In genomic region chr1:191073001-191073400, GRCm38 (mm10) we compare ENCODE assay signal across 1 mouse cellular context.
TF ChIP-seq lines count a peak whose summit lies in the region.

No protein-coding gene starts in this region.

TF ChIP-seq in CH12.LX, 34 proteins besides CTCF, POLR2A, EP300 and RAD21:
- TF ChIP-seq IRF4 (IDR thresholded peaks at IDR 0.05; ENCODE audit: low read depth, low read length): peak; percentile 77; the same call in 1 of the 2 replicates
- TF ChIP-seq MEF2A (IDR thresholded peaks at IDR 0.05; ENCODE audit: borderline replicate concordance, low read depth, low read length): peak; percentile 33; the same call in 1 of the 2 replicates
- TF ChIP-seq MAZ (IDR thresholded peaks at IDR 0.05; ENCODE audit: low read depth, low read length): no peak
- TF ChIP-seq MAFK (IDR thresholded peaks at IDR 0.05; ENCODE audit: insufficient replicate concordance, low read length): peak; percentile 93
- TF ChIP-seq JUND (conservative IDR thresholded peaks at IDR 0.05; ENCODE audit: low read depth, low read length): no peak
- TF ChIP-seq ZNF384 (IDR thresholded peaks at IDR 0.05; ENCODE audit: low read depth, low read length): no peak
- TF ChIP-seq CHD2 (IDR thresholded peaks at IDR 0.05; ENCODE audit: low read length): no peak
- no peak for TF ChIP-seq JUN (IDR thresholded peaks at IDR 0.05; ENCODE audit: insufficient read depth, low read depth, low read length)
- TF ChIP-seq MAX (IDR thresholded peaks at IDR 0.05; ENCODE audit: low read length): no peak
- no peak for TF ChIP-seq NELFE (IDR thresholded peaks at IDR 0.05; ENCODE audit: low read depth, low read length)
- no peak for TF ChIP-seq CHD1 (IDR thresholded peaks at IDR 0.05; ENCODE audit: low read depth, low read length)
- no peak for TF ChIP-seq SMC3 (IDR thresholded peaks at IDR 0.05; ENCODE audit: low read depth, low read length)
- TF ChIP-seq NRF1 (IDR thresholded peaks at IDR 0.05; ENCODE audit: low read depth, low read length): no peak
- no peak for TF ChIP-seq ZKSCAN1 (IDR thresholded peaks at IDR 0.05; ENCODE audit: borderline replicate concordance, low read depth, low read length)
- no peak for TF ChIP-seq ZMIZ1 (IDR thresholded peaks at IDR 0.05; ENCODE audit: low read depth, low read length)
- TF ChIP-seq ETS1 (conservative IDR thresholded peaks at IDR 0.05; ENCODE audit: low read depth, low read length): peak; percentile 65
- TF ChIP-seq HCFC1 (IDR thresholded peaks at IDR 0.05; ENCODE audit: low read depth, low read length): no peak
- no peak for TF ChIP-seq TBP (conservative IDR thresholded peaks at IDR 0.05; ENCODE audit: low read depth, low read length)
- TF ChIP-seq MYC (IDR thresholded peaks at IDR 0.05; ENCODE audit: low read depth, low read length): no peak
- no peak for TF ChIP-seq USF2 (conservative IDR thresholded peaks at IDR 0.05; ENCODE audit: low read depth, low read length)
- TF ChIP-seq GABPA (IDR thresholded peaks at IDR 0.05; ENCODE audit: insufficient replicate concordance, low read depth, low read length): no peak
- no peak for TF ChIP-seq USF1 (IDR thresholded peaks at IDR 0.05; ENCODE audit: low read depth, low read length)
- TF ChIP-seq BHLHE40 (IDR thresholded peaks at IDR 0.05; ENCODE audit: low read depth, low read length): peak; percentile 73
- no peak for TF ChIP-seq ZC3H11A (IDR thresholded peaks at IDR 0.05; ENCODE audit: low read depth, low read length)
- no peak for TF ChIP-seq POLR2AphosphoS2 (IDR thresholded peaks at IDR 0.05; ENCODE audit: low read depth, low read length)
- TF ChIP-seq TCF12 (IDR thresholded peaks at IDR 0.05; ENCODE audit: low read depth, low read length): no peak
- TF ChIP-seq PAX5 (IDR thresholded peaks at IDR 0.05; ENCODE audit: low read length): no peak
- TF ChIP-seq E2F4 (IDR thresholded peaks at IDR 0.05; ENCODE audit: insufficient replicate concordance, low read depth, low read length): no peak
- no peak for TF ChIP-seq KAT2A (IDR thresholded peaks at IDR 0.05; ENCODE audit: insufficient replicate concordance, low read length)
- TF ChIP-seq MXI1 (IDR thresholded peaks at IDR 0.05; ENCODE audit: low read depth, low read length): no peak
- TF ChIP-seq RCOR1 (conservative IDR thresholded peaks at IDR 0.05; ENCODE audit: low read depth, low read length): no peak
- TF ChIP-seq ELF1 (IDR thresholded peaks at IDR 0.05; ENCODE audit: low read depth, low read length): peak; percentile 22; the same call in 1 of the 2 replicates
- no peak for TF ChIP-seq SIN3A (IDR thresholded peaks at IDR 0.05; ENCODE audit: low read length)
- no peak for TF ChIP-seq UBTF (IDR thresholded peaks at IDR 0.05; ENCODE audit: low read depth, low read length)
